Comparison of ENCODE assay signal across 11 mouse cellular contexts in genomic region chr4:120206471-120206891, GRCm38 (mm10). TPM values are rescaled to one million over a fixed set of nuclear protein-coding genes. Genes with fewer than 3 reads are reported as not detected.
"Had no signal": no experiment of that assay in that cellular context is flagged by ENCODE, and none has a peak within 500 bp of the region (broad histone marks: within the 10 kb centered on the region; RNA-seq: fewer than 3 reads in every experiment).

No protein-coding gene starts in this region.

- DNase-seq: kidney, postnatal 36 days; lung, embryonic 14.5 days; lung, postnatal 10 days; lung, postnatal 4 days; right cerebral cortex, adult 18-20 months; thymus, postnatal 4 days had no signal

RNA-seq across cellular contexts. Expression of gene Edn2, which starts 45.5 kb away (rescaled TPM):
- total RNA-seq: layer of hippocampus, adult 18-20 months; layer of hippocampus, postnatal 14 days; left cerebral cortex, adult 18-20 months; left cerebral cortex, postnatal 14 days; megakaryocyte, adult 5-6 weeks had no signal
